Mouse (Mus musculus) hindbrain, embryonic 14.5 days (tissue): ENCODE measurements around the gene 2010111I01Rik. TPM values are rescaled to one million over a fixed set of nuclear protein-coding genes. Genes with fewer than 3 reads are reported as not detected.

Source experiments
- ATAC-seq: fragments of 200-750 bp; cut with Nextera tagmentation; 2 replicates; pipeline ENCODE4 v1.8.0; 2017; ENCODE audit warnings: moderate number of reproducible peaks, mild to moderate bottlenecking, moderate TSS enrichment, moderate library complexity; ENCODE audit not compliant: low FRiP score
- DNase-seq: peaks from one replicate; pipeline ENCODE4 v3.0.0-alpha.2; 2015; ENCODE audit warnings: low spot score
- H3K27ac ChIP-seq: fragments of 300-500 bp; sonication (generic); 2 replicates; pipeline ENCODE4 v1.5.1; 2014; ENCODE audit warnings: mild to moderate bottlenecking, moderate library complexity
- H3K27me3 ChIP-seq: fragments of 300-500 bp; sonication (generic); 2 replicates; pipeline ENCODE4 v1.6.1; 2014; ENCODE audit warnings: mild to moderate bottlenecking, low read length, mixed read lengths; ENCODE audit not compliant: control insufficient read depth, insufficient read depth
- H3K36me3 ChIP-seq: fragments of 300-500 bp; sonication (generic); replicated peaks from 2 replicates; pipeline ENCODE4 v1.6.1; 2014; ENCODE audit not compliant: control insufficient read depth, insufficient read depth
- H3K4me1 ChIP-seq: fragments of 300-500 bp; sonication (generic); replicated peaks from 2 replicates; pipeline ENCODE4 v1.6.1; 2014; ENCODE audit warnings: antibody characterized with exemption, low read length, mixed read lengths; ENCODE audit not compliant: control insufficient read depth, insufficient read depth
- H3K4me2 ChIP-seq: fragments of 300-500 bp; sonication (generic); replicated peaks from 2 replicates; pipeline ENCODE4 v1.6.1; 2014; ENCODE audit warnings: mild to moderate bottlenecking, moderate library complexity
- H3K4me3 ChIP-seq: fragments of 300-500 bp; sonication (generic); replicated peaks from 2 replicates; pipeline ENCODE4 v1.5.1; 2014; ENCODE audit warnings: mild to moderate bottlenecking, low read length
- H3K9ac ChIP-seq: fragments of 300-500 bp; sonication (generic); 2 replicates; pipeline ENCODE4 v1.6.1; 2014
- H3K9me3 ChIP-seq: fragments of 300-500 bp; sonication (generic); 2 replicates; pipeline ENCODE4 v1.6.1; 2016; ENCODE audit warnings: low read length; ENCODE audit not compliant: control insufficient read depth
- WGBS: fragments of 180-500 bp; shearing (Covaris S2); extraction: QIAGEN DNeasy Blood & Tissue Kit; methylation state at CpG from one replicate; pipeline ENCODE4 v1.1.7; 2014; 5-methylcytosine and 5-hydroxymethylcytosine counted together
- polyA plus RNA-seq: library from polyadenylated mRNA; unstranded; fragments of >200 nt; fragmentation: Nextera tagmentation; extraction: Ambion mirVana; gene quantifications from 2 replicates; pipeline ENCODE4 v1.2.1, GENCODE M21; 2014

Gene 2010111I01Rik
- polyA plus RNA-seq, 1 experiment from 2014 or later: 32.6 TPM

DNA sequence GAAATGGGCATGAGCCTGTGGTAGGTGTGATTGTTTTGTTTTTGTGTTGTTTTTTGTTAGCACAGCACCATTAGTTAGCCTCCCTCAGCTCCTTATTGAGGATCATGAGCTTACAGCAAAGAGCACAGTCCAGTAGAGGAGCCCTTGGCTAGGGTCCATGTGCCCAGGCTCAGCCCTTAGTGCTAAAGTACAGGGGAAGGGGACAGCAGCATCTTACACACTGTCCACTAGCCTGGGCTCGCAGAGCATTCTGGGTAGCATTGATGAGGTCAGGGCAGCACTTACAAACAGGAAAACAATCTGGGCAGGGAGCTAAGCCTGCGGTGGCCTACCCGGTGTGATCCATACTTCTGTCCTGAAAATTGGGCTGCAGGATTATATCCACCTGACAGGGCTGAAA lies 270.9 kb downstream of the 2010111I01Rik start:
- Histone ChIP-seq H3K4me3 (no peak overlapping the region), H3K27ac (no peak overlapping the region), H3K27me3 (no peaks in the 10 kb centered on the region), H3K4me1 (peaks cover 12% of the 10 kb centered on the region), H3K36me3 (no peaks in the 10 kb centered on the region), H3K9ac (no peak overlapping the region), H3K4me2 (no peak overlapping the region), H3K9me3 (no peaks in the 10 kb centered on the region)
- 88% methylated on average over 3 of the region's 3 CpGs for WGBS
- ATAC-seq (no peak), DNase-seq (no peak)

- H3K4me3 ChIP-seq: no peak overlapping the region
- H3K9ac ChIP-seq: no peak overlapping the region
- no peak overlapping the region for H3K27ac ChIP-seq
- ATAC-seq (no peak), DNase-seq (no peak)
- no peaks in the 10 kb centered on the region for H3K9me3 ChIP-seq
- H3K4me1 ChIP-seq: peaks cover 19% of the 10 kb centered on the region
- no peak overlapping the region for H3K4me2 ChIP-seq
- no peaks in the 10 kb centered on the region for H3K36me3 ChIP-seq
- 61% methylated on average over 5 of the region's 5 CpGs for WGBS
- H3K27me3 ChIP-seq: no peaks in the 10 kb centered on the region
These were observed 271.6 kb downstream of the 2010111I01Rik start for GRCm38 (mm10) chr13:63236159-63236893.

GRCm38 (mm10) chr13:63238045-63238444 lies 273.4 kb downstream of the 2010111I01Rik start:
- H3K4me2 ChIP-seq: no peak overlapping the region
- no peak overlapping the region for H3K9ac ChIP-seq
- WGBS: 92% methylated on average over 7 of the region's 7 CpGs
- H3K27ac ChIP-seq: no peak overlapping the region
- ATAC-seq (no peak), DNase-seq (no peak)
- no peaks in the 10 kb centered on the region for H3K9me3 ChIP-seq
- no peaks in the 10 kb centered on the region for H3K36me3 ChIP-seq
- no peaks in the 10 kb centered on the region for H3K27me3 ChIP-seq
- no peak overlapping the region for H3K4me3 ChIP-seq
- peaks cover 28% of the 10 kb centered on the region for H3K4me1 ChIP-seq

DNA sequence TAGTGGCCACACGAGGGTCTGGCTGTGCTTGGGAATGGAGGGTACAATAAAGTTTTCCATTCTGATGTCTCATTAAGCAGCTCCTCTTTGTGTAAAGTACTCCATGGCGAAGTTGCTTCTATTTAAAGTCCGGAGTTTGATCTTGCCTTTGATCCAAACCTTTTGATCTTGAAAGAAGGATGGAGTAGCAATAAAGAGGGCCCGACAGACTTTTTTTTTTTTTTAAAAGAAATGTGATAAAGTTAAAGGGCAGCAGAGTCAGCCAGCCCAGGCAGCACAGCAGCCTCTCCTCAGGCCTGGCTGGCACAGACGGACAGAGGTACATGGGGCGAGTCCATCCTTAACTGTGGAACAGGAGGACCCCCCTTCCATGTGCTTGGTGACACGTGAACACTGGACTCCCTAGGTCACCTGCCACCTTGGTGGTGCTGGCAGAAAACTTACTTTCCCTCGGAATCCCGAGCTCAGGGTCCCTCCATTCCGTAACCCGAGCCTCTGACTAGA lies 274.7 kb downstream of the 2010111I01Rik start:
- Histone ChIP-seq H3K9me3 (no peaks in the 10 kb centered on the region), H3K4me2 (peak overlapping the region; percentile 63), H3K27ac (peak overlapping the region; percentile 57), H3K4me3 (peak overlapping the region; percentile 51), H3K4me1 (peaks cover 29% of the 10 kb centered on the region), H3K36me3 (no peaks in the 10 kb centered on the region), H3K9ac (peak overlapping the region; percentile 67), H3K27me3 (no peaks in the 10 kb centered on the region)
- DNase-seq: no peak
- peak; percentile 71 for ATAC-seq
- 4% methylated on average over 11 of the region's 11 CpGs for WGBS

DNA sequence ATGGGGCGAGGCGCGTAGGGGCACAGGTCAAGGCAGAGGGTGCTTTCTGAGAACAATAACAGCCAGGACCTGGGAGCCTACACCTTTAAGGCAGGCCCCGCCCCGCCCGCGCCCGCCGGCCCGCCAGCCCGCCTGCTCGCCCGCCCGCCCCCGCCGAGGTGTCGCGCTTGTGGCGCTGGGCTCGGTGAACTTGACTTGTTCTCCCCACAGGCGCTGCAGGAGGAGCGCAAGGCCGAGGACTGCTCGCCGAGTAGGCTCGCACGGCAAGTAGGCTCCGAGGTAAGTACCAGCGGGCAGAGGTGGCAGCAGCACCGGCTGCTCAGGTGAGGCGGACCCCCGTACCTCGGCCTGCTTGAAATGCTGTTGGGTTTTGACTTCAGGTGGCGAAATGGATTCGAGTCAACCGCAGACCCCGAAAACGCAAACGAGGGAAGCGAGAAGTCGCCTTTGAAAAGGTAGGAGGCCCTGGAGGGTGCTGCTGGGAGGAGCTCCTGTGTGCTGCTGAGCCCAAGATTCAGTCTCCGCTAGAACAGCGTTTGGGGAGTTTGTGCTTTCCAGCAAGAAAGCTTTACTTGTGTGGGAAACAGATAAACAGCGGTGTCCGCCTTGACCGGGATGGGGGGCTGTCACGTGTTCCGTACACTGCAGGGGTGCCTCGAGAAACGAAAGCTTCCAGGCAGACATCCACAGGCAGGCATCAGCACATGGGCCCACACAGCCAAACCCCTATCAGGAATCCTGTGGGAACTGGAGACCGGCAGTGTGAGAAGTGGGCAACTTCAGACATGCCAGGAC lies 275.4 kb downstream of the 2010111I01Rik start:
- under 1% methylated on average over 51 of the region's 51 CpGs for WGBS
- no peaks in the 10 kb centered on the region for H3K9me3 ChIP-seq
- H3K9ac ChIP-seq: peak overlapping the region; percentile 67
- H3K27me3 ChIP-seq: no peaks in the 10 kb centered on the region
- H3K4me1 ChIP-seq: peaks cover 29% of the 10 kb centered on the region
- H3K4me2 ChIP-seq: peak overlapping the region; percentile 63
- H3K27ac ChIP-seq: peak overlapping the region; percentile 57
- peak overlapping the region; percentile 51 for H3K4me3 ChIP-seq
- DNase-seq (peak; percentile 48), ATAC-seq (peak; percentile 87)
- no peaks in the 10 kb centered on the region for H3K36me3 ChIP-seq

- DNase-seq (no peak), ATAC-seq (no peak)
- no peaks in the 10 kb centered on the region for H3K9me3 ChIP-seq
- no peaks in the 10 kb centered on the region for H3K36me3 ChIP-seq
- no peaks in the 10 kb centered on the region for H3K27me3 ChIP-seq
- peaks cover 29% of the 10 kb centered on the region for H3K4me1 ChIP-seq
- WGBS: 47% methylated on average over 5 of the region's 5 CpGs
- peak overlapping the region; percentile 63 for H3K4me2 ChIP-seq
- H3K9ac ChIP-seq: peak overlapping the region; percentile 67
- H3K4me3 ChIP-seq: peak overlapping the region; percentile 51
- no peak overlapping the region for H3K27ac ChIP-seq
These were observed 276.1 kb downstream of the 2010111I01Rik start for GRCm38 (mm10) chr13:63240835-63241234.

DNA sequence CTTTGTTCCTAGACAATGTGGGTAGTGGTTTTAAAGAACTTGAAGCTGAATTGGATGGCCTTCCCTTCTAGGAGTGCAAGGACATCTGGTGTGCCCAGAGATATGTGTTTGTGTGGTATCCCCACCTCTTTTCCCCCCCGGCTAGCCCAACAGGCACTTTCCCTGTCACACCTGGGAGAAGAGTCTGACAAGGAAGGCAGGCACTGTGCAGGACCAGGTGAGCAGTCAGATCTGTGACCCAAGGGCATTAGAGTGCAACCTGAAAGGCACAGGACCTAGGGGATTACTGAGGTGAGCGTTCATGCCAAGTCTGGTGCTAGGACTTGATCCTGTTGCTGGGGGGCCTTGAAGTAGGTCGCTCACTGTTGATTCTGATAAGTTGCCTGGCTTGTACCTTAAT lies 277.0 kb downstream of the 2010111I01Rik start:
- H3K4me1 ChIP-seq: peaks cover 29% of the 10 kb centered on the region
- DNase-seq: no peak
- no peaks in the 10 kb centered on the region for H3K9me3 ChIP-seq
- H3K4me2 ChIP-seq: peak overlapping the region; percentile 63
- 90% methylated on average over 3 of the region's 3 CpGs for WGBS
- peak overlapping the region; percentile 51; the same call in 1 of the 2 replicates for H3K4me3 ChIP-seq
- H3K9ac ChIP-seq: peak overlapping the region; percentile 67; the same call in 1 of the 2 replicates
- H3K36me3 ChIP-seq: no peaks in the 10 kb centered on the region
- ATAC-seq: no peak
- H3K27me3 ChIP-seq: no peaks in the 10 kb centered on the region
- no peak overlapping the region for H3K27ac ChIP-seq

GRCm38 (mm10) chr13:63242401-63243192 lies 277.9 kb downstream of the 2010111I01Rik start:
- DNase-seq (no peak), ATAC-seq (no peak)
- H3K27me3 ChIP-seq: no peaks in the 10 kb centered on the region
- 0 out of 2 replicates have a peak overlapping the region, but pooled peaks have one; percentile 1 for H3K4me3 ChIP-seq
- H3K36me3 ChIP-seq: no peaks in the 10 kb centered on the region; the same call in 1 of the 2 replicates
- H3K27ac ChIP-seq: no peak overlapping the region
- no peaks in the 10 kb centered on the region for H3K9me3 ChIP-seq
- H3K9ac ChIP-seq: no peak overlapping the region; the same call in 1 of the 2 replicates
- WGBS: 79% methylated on average over 10 of the region's 10 CpGs
- H3K4me1 ChIP-seq: peaks cover 29% of the 10 kb centered on the region
- H3K4me2 ChIP-seq: peak overlapping the region; percentile 63
